ENCODE assay signal across 9 mouse cellular contexts in the genomic region with DNA sequence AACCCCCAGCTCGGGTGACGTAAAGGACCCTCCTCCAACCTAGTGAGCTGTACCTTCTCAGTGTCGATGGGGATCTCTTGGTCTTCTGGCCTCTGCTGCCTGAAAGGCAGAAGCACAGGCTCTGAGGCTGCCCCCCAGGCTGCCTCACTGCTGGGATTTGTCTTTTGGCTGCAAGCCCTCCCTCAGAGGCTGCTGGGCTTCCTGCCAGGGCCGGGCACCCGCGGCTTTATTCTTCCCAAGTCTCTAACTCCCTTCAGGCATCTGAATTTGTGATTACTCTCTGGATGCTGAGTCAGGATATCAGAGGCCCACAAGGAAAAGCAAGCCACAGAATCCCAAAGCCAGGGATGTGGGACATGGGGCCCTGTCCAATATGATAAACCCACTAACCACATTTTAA. TPM values are rescaled to one million over a fixed set of nuclear protein-coding genes. Genes with fewer than 3 reads are reported as not detected.
A peak's percentile ranks its signal among the peaks of the same experiment; 100 is the strongest.
DNase-seq lines count a peak whose midpoint lies in the region; ATAC-seq and TF ChIP-seq lines count a peak whose summit lies in the region.
"Had no signal": no experiment of that assay in that cellular context is flagged by ENCODE, and none has a peak within 500 bp of the region (broad histone marks: within the 10 kb centered on the region; RNA-seq: fewer than 3 reads in every experiment).

No protein-coding gene starts in this region.

- TF ChIP-seq CTCF in gastrocnemius, adult 2 months (IDR thresholded peaks at IDR 0.05): no peak

- peak; percentile 22 for DNase-seq in gastrocnemius, adult 2 months
- DNase-seq in gastrocnemius, postnatal 14 days: no peak
- DNase-seq in urinary bladder, adult 2 months (ENCODE audit: low spot score): peak; percentile 40
- DNase-seq in urinary bladder, postnatal 25 days (ENCODE audit: low spot score): no peak
- DNase-seq in heart, postnatal 4 days: peak; percentile 83
- DNase-seq in left cerebral cortex, postnatal 10 days (ENCODE audit: extremely low spot score in 1 of 2, low spot score in 2 of 2): peak; percentile 80 to 87
- DNase-seq in right cerebral cortex, postnatal 25 days: peak; percentile 79

- no peak overlapping the region for H3K27ac ChIP-seq in gastrocnemius, adult 2 months

- ATAC-seq in erythroid progenitor cell, adult 5-6 weeks (replicated peaks; ENCODE audit: low FRiP score, poor library complexity, severe bottlenecking): no peak

- intact Hi-C loops in gastrocnemius, adult 2 months (cut with DNase I): no loop called here
- intact Hi-C loops in gastrocnemius, postnatal 14 days (cut with DNase I; ENCODE audit: low total_unique reads): no loop called here
- intact Hi-C loops in left cerebral cortex, postnatal 10 days (cut with DNase I): no loop called here

- H3K4me3 ChIP-seq in gastrocnemius, adult 2 months: no peak overlapping the region

RNA-seq across cellular contexts. Expression of a gene that starts 6.7 kb away (rescaled TPM):
- not detected for total RNA-seq in gastrocnemius, adult 2 months (2021)
- not detected for total RNA-seq in gastrocnemius, postnatal 14 days (2021)
- polyA plus RNA-seq in urinary bladder, adult 2 months (2012; rRNA removed): 1.3 and 3.3 TPM in 2 replicates
- total RNA-seq in heart, postnatal 4 days (2021): not detected
- 1 to 10 TPM; 1.3 to 1.7 TPM for total RNA-seq in left cerebral cortex, postnatal 10 days (2021)
- total RNA-seq in erythroid progenitor cell, adult 5-6 weeks (2015; ENCODE audit: low replicate concordance): 6.3 TPM in 1 of 2 replicates, not detected in the other
- total RNA-seq in erythroid progenitor cell, adult 5-6 weeks (2017; ENCODE audit: low replicate concordance): not detected in 2 replicates
- polyA plus RNA-seq: liver, embryonic 16.5 days had no signal

RNA-seq across cellular contexts. Expression of a gene that starts 16.6 kb away (rescaled TPM):
- not detected for total RNA-seq in gastrocnemius, adult 2 months (2021)
- not detected for total RNA-seq in gastrocnemius, postnatal 14 days (2021)
- polyA plus RNA-seq in urinary bladder, adult 2 months (2012; rRNA removed): not detected in 2 replicates
- not detected for total RNA-seq in heart, postnatal 4 days (2021)
- total RNA-seq in left cerebral cortex, postnatal 10 days (2021): 1 to 10 TPM; 1.6 to 2.0 TPM
- not detected in 2 replicates for total RNA-seq in erythroid progenitor cell, adult 5-6 weeks (2015; ENCODE audit: low replicate concordance)
- not detected in 2 replicates for total RNA-seq in erythroid progenitor cell, adult 5-6 weeks (2017; ENCODE audit: low replicate concordance)
- polyA plus RNA-seq: liver, embryonic 16.5 days had no signal

RNA-seq across cellular contexts. Expression of a gene that starts 30.8 kb away (rescaled TPM):
- total RNA-seq in gastrocnemius, adult 2 months (2021): 1 to 10 TPM; 4.2 to 5.7 TPM
- total RNA-seq in gastrocnemius, postnatal 14 days (2021): 1 to 10 TPM; 6.7 to 7.3 TPM
- polyA plus RNA-seq in urinary bladder, adult 2 months (2012; rRNA removed): 6.4 and 6.6 TPM in 2 replicates
- total RNA-seq in heart, postnatal 4 days (2021): 1 to 10 TPM; 7.4 to 8.6 TPM
- total RNA-seq in left cerebral cortex, postnatal 10 days (2021): 10 to 100 TPM; 79.5 to 80.7 TPM
- 33.2 and 49.9 TPM in 2 replicates for total RNA-seq in erythroid progenitor cell, adult 5-6 weeks (2015; ENCODE audit: low replicate concordance)
- total RNA-seq in erythroid progenitor cell, adult 5-6 weeks (2017; ENCODE audit: low replicate concordance): 9.2 and 22.3 TPM in 2 replicates

Comparison
In these comparisons a context has a peak if more than half of its experiments do, and no peak if none do; other contexts are left out.
1. DNase-seq: peak in gastrocnemius, adult 2 months (single experiment), urinary bladder, adult 2 months (single experiment), heart, postnatal 4 days (single experiment), left cerebral cortex, postnatal 10 days (2 of 2) and right cerebral cortex, postnatal 25 days (single experiment); none in gastrocnemius, postnatal 14 days (single experiment) and urinary bladder, postnatal 25 days (single experiment).